In the genomic region with DNA sequence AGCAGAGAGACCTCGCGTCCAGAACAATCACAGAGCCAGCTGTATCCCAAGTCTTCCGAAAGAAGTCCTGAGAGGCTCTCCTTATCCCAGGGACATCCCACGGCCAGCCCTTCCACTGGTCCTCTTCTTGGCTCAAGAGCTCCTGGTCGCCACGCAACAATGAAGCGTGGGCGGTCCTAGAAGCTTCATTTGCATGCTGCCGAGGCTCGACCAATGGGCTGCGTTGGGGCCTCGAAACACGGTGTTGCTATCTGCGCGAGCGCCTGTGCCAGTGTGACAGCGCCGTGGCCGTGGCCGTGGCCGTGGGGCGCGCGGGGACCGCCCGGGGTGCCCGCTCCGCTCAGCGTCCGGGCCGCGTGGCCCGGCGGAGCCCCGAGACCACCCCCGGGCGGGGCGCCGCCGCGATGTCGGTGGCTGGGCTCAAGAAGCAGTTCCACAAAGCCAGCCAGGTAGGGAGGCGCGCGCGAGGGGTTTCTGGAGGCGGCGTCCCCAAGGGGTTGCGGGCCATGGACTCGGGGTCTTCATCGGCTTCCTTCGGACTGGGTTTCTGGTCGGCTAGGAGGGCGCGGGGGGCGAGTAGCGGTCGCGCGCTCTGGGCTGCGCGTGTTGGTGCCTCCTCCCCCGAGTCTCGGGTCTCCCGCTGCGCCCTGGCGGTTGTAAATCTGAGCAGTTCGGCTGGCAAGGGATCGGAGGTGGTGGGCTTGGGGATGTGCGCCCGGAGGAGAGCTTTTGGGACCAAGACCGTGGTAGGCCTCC, we compare ENCODE assay signal across 8 mouse cellular contexts. TPM values are rescaled to one million over a fixed set of nuclear protein-coding genes. Genes with fewer than 3 reads are reported as not detected.
DNase-seq lines count a peak whose midpoint lies in the region; ATAC-seq and TF ChIP-seq lines count a peak whose summit lies in the region.

No protein-coding gene starts in this region.

- H3K36me3 ChIP-seq in hindbrain, embryonic 11.5 days (ENCODE audit: control insufficient read depth, insufficient read depth, low read length): no peaks in the 10 kb centered on the region

- H3K9me3 ChIP-seq in hindbrain, embryonic 11.5 days (ENCODE audit: control insufficient read depth, low read length): no peaks in the 10 kb centered on the region

- no peaks in the 10 kb centered on the region for H3K4me1 ChIP-seq in hindbrain, embryonic 11.5 days (replicated peaks; ENCODE audit: control insufficient read depth, insufficient read depth, low read length)
- H3K4me1 ChIP-seq in lung, adult 2 months (ENCODE audit: control insufficient read depth, insufficient read depth, low read length): no peaks in the 10 kb centered on the region

- no peaks in the 10 kb centered on the region for H3K27me3 ChIP-seq in hindbrain, embryonic 11.5 days (ENCODE audit: control insufficient read depth, insufficient read depth, low read length)

- peak; percentile 98 for ATAC-seq in hindbrain, embryonic 11.5 days (ENCODE audit: low FRiP score)

- no peak overlapping the region; the same call in 1 of the 2 replicates for H3K27ac ChIP-seq in hindbrain, embryonic 11.5 days (ENCODE audit: low read depth, low read length)

- H3K4me3 ChIP-seq in hindbrain, embryonic 11.5 days (ENCODE audit: low read depth, low read length): peak overlapping the region; percentile 67
- H3K4me3 ChIP-seq in lung, adult 2 months (replicated peaks; ENCODE audit: extremely low read depth, low read depth, low read length): peak overlapping the region; percentile 33

- peak; percentile 95 for DNase-seq in R1 (ENCODE audit: low read depth, low spot score)
- peak; percentile 84 for DNase-seq in cerebellum, adult 9-11 months
- peak; percentile 86 for DNase-seq in frontal cortex, postnatal 10 days (ENCODE audit: low spot score in 2 of 2)
- DNase-seq in hindbrain, embryonic 11.5 days (ENCODE audit: low spot score): peak; percentile 86
- peak; percentile 90 to 91 for DNase-seq in layer of hippocampus, adult 8-10 months (ENCODE audit: low spot score in 2 of 2)
- peak; percentile 36 for DNase-seq in lung, adult 2 months
- peak; percentile 77 for DNase-seq in ovary, adult 18-20 months (ENCODE audit: low spot score)
- DNase-seq in thymus, postnatal 25 days: peak; percentile 71

- H3K9ac ChIP-seq in hindbrain, embryonic 11.5 days (ENCODE audit: low read depth, low read length): peak overlapping the region; percentile 65

- TF ChIP-seq CTCF in lung, adult 2 months (IDR thresholded peaks at IDR 0.05; ENCODE audit: insufficient read depth, low read length): no peak

- WGBS in hindbrain, embryonic 11.5 days: under 1% methylated on average over 67 of the region's 72 CpGs
- WGBS in lung, adult 2 months: 1% methylated on average over 72 of the region's 72 CpGs

- H3K4me2 ChIP-seq in hindbrain, embryonic 11.5 days (replicated peaks; ENCODE audit: low read depth, low read length): peak overlapping the region; percentile 93

- no peak for TF ChIP-seq POLR2A in lung, adult 2 months (IDR thresholded peaks at IDR 0.05; ENCODE audit: borderline replicate concordance, extremely low read depth, low read depth, low read length)

RNA-seq across cellular contexts. Expression of a gene that starts 1.1 kb away (rescaled TPM):
- polyA plus RNA-seq in hindbrain, embryonic 11.5 days (2014; fragmentation: Nextera tagmentation; extraction: Ambion mirVana): 17.5 and 20.4 TPM in 2 replicates
- 10 to 100 TPM; 41.8 to 43.4 (median 43.2) TPM for total RNA-seq in layer of hippocampus, adult 8-10 months (2022)
- polyA plus RNA-seq in lung, adult 2 months (2012; rRNA removed): 0.17 and 0.73 TPM in 2 replicates

Comparison
In these comparisons a context has a peak if more than half of its experiments do, and no peak if none do; other contexts are left out.
1. DNase-seq: peak in every context shown above with its lines; median percentile 95 in R1; 90 in layer of hippocampus, adult 8-10 months; 86 in frontal cortex, postnatal 10 days; 86 in hindbrain, embryonic 11.5 days; 84 in cerebellum, adult 9-11 months; 77 in ovary, adult 18-20 months; 71 in thymus, postnatal 25 days; 36 in lung, adult 2 months.
2. RNA of a gene that starts 1.1 kb away (polyA plus RNA-seq): 17.5 to 20.4 TPM in hindbrain, embryonic 11.5 days; 0.17 to 0.73 TPM in lung, adult 2 months; every median in the first group is over 10 times any median in the second.